Mouse (Mus musculus) stomach, embryonic 14.5 days (tissue): ENCODE results near the gene Mcfd2. TPM values are rescaled to one million over a fixed set of nuclear protein-coding genes. Genes with fewer than 3 reads are reported as not detected.

Experiments used
- ATAC-seq: fragments of 200-750 bp; cut with Nextera tagmentation; 2 replicates; pipeline ENCODE4 v1.8.0; 2017; ENCODE audit warnings: low read depth, moderate TSS enrichment; ENCODE audit not compliant: insufficient number of reproducible peaks, insufficient read depth, low FRiP score
- H3K27ac ChIP-seq: fragments of 300-500 bp; sonication (generic); 2 replicates; pipeline ENCODE4 v1.5.1; 2014; ENCODE audit warnings: mild to moderate bottlenecking, low read length, moderate library complexity, mixed read lengths
- H3K27me3 ChIP-seq: fragments of 300-500 bp; sonication (generic); 2 replicates; pipeline ENCODE4 v1.6.1; 2014; ENCODE audit warnings: low read length, control low read depth, mixed read lengths; ENCODE audit not compliant: control insufficient read depth, insufficient read depth
- H3K36me3 ChIP-seq: fragments of 300-500 bp; sonication (generic); 2 replicates; pipeline ENCODE4 v1.6.1; 2014; ENCODE audit warnings: mild to moderate bottlenecking, control low read depth, low read length, moderate library complexity, mixed read lengths; ENCODE audit not compliant: control insufficient read depth, insufficient read depth
- H3K4me1 ChIP-seq: fragments of 300-500 bp; sonication (generic); 2 replicates; pipeline ENCODE4 v1.6.1; 2014; ENCODE audit warnings: low read length, control low read depth, mixed read lengths; ENCODE audit not compliant: control insufficient read depth, insufficient read depth
- H3K4me2 ChIP-seq: fragments of 300-500 bp; sonication (generic); replicated peaks from 2 replicates; pipeline ENCODE4 v1.6.1; 2014; ENCODE audit warnings: low read depth, low read length, control low read depth
- H3K4me3 ChIP-seq: fragments of 300-500 bp; sonication (generic); 2 replicates; pipeline ENCODE4 v1.5.1; 2014; ENCODE audit warnings: low read depth, low read length, control low read depth
- H3K9ac ChIP-seq: fragments of 300-500 bp; sonication (generic); replicated peaks from 2 replicates; pipeline ENCODE4 v1.6.1; 2014; ENCODE audit warnings: low read depth, mild to moderate bottlenecking, control low read depth, low read length, moderate library complexity, mixed read lengths
- H3K9me3 ChIP-seq: fragments of 300-500 bp; sonication (generic); 2 replicates; pipeline ENCODE4 v1.6.1; 2016; ENCODE audit warnings: low read depth, low read length, control low read depth; ENCODE audit not compliant: control insufficient read depth
- WGBS: fragments of 180-500 bp; shearing (Covaris S2); extraction: QIAGEN DNeasy Blood & Tissue Kit; methylation state at CpG from one replicate; pipeline ENCODE4 v1.1.7; 2014; 5-methylcytosine and 5-hydroxymethylcytosine counted together
- polyA plus RNA-seq: library from polyadenylated mRNA; unstranded; fragments of >200 nt; fragmentation: Nextera tagmentation; extraction: Ambion mirVana; gene quantifications from 2 replicates; pipeline ENCODE4 v1.2.1, GENCODE M21; 2014

Gene Mcfd2
- 82.6 and 93.6 TPM in 2 replicates for polyA plus RNA-seq

- WGBS, result under 1% methylated on average over 41 of the region's 41 CpGs
- peak within 1 kb of the TSS; percentile 96 for H3K9ac ChIP-seq
- H3K36me3 ChIP-seq, result no peaks in the 10 kb centered on the region
- H3K4me2 ChIP-seq, result peak within 1 kb of the TSS; percentile 85
- H3K4me3 ChIP-seq, result peak within 1 kb of the TSS; percentile 87
- H3K27ac ChIP-seq, result peak within 1 kb of the TSS; percentile 70
- H3K4me1 ChIP-seq, result peaks cover 8% of the 10 kb centered on the region
- ATAC-seq, result peak; percentile 97
- no peaks in the 10 kb centered on the region; the same call in 1 of the 2 replicates for H3K9me3 ChIP-seq
- no peaks in the 10 kb centered on the region for H3K27me3 ChIP-seq
Observed at GRCm38 (mm10) chr17:87265792-87266186, at the start of gene Mcfd2. Gene Mcfd2, minus strand, starts transcription at chr17:87265935.

- Histone ChIP-seq H3K4me1 (peaks cover 16% of the 10 kb centered on the region; the same call in 1 of the 2 replicates), H3K9me3 (no peaks in the 10 kb centered on the region), H3K4me2 (no peak overlapping the region), H3K36me3 (no peaks in the 10 kb centered on the region), H3K9ac (no peak overlapping the region), H3K4me3 (no peak overlapping the region), H3K27me3 (no peaks in the 10 kb centered on the region), H3K27ac (no peak overlapping the region)
- 6% methylated on average over 9 of the region's 9 CpGs for WGBS
- ATAC-seq, result peak; percentile 59
Observed at GRCm38 (mm10) chr17:87315021-87315531, 49.3 kb upstream of the Mcfd2 start.

GRCm38 (mm10) chr17:87314530-87314946, 48.8 kb upstream of the Mcfd2 start:
- Histone ChIP-seq H3K27ac (no peak overlapping the region), H3K4me1 (peaks cover 16% of the 10 kb centered on the region; the same call in 1 of the 2 replicates), H3K27me3 (no peaks in the 10 kb centered on the region), H3K36me3 (no peaks in the 10 kb centered on the region), H3K9me3 (no peaks in the 10 kb centered on the region), H3K9ac (no peak overlapping the region), H3K4me3 (no peak overlapping the region), H3K4me2 (no peak overlapping the region)
- peak; percentile 21; the same call in 1 of the 2 replicates for ATAC-seq
- WGBS, result 60% methylated on average over 5 of the region's 5 CpGs

- H3K4me3 ChIP-seq, result no peak overlapping the region
- ATAC-seq, result no peak
- H3K27ac ChIP-seq, result no peak overlapping the region
- peaks cover 16% of the 10 kb centered on the region; the same call in 1 of the 2 replicates for H3K4me1 ChIP-seq
- no peaks in the 10 kb centered on the region for H3K27me3 ChIP-seq
- WGBS, result 79% methylated on average over 8 of the region's 8 CpGs
- H3K9me3 ChIP-seq, result no peaks in the 10 kb centered on the region
- no peaks in the 10 kb centered on the region for H3K36me3 ChIP-seq
- no peak overlapping the region for H3K9ac ChIP-seq
- H3K4me2 ChIP-seq, result no peak overlapping the region
Observed at GRCm38 (mm10) chr17:87314121-87314520, 48.4 kb upstream of the Mcfd2 start.

GRCm38 (mm10) chr17:87312924-87313870, 47.5 kb upstream of the Mcfd2 start:
- 39% methylated on average over 18 of the region's 18 CpGs for WGBS
- Histone ChIP-seq H3K36me3 (no peaks in the 10 kb centered on the region), H3K4me2 (peak overlapping the region; percentile 27), H3K4me1 (peaks cover 16% of the 10 kb centered on the region; the same call in 1 of the 2 replicates), H3K9me3 (no peaks in the 10 kb centered on the region), H3K4me3 (no peak overlapping the region), H3K27ac (no peak overlapping the region), H3K9ac (no peak overlapping the region), H3K27me3 (no peaks in the 10 kb centered on the region)
- no peak for ATAC-seq

- WGBS, result 69% methylated on average over 12 of the region's 12 CpGs
- H3K4me2 ChIP-seq, result no peak overlapping the region
- no peak overlapping the region for H3K4me3 ChIP-seq
- peaks cover 16% of the 10 kb centered on the region; the same call in 1 of the 2 replicates for H3K4me1 ChIP-seq
- H3K27me3 ChIP-seq, result no peaks in the 10 kb centered on the region
- no peaks in the 10 kb centered on the region for H3K9me3 ChIP-seq
- no peak overlapping the region for H3K27ac ChIP-seq
- H3K36me3 ChIP-seq, result no peaks in the 10 kb centered on the region
- ATAC-seq, result no peak
- no peak overlapping the region for H3K9ac ChIP-seq
Observed at GRCm38 (mm10) chr17:87312351-87312750, 46.6 kb upstream of the Mcfd2 start.

GRCm38 (mm10) chr17:87310497-87310896, 44.8 kb upstream of the Mcfd2 start:
- Histone ChIP-seq H3K4me2 (no peak overlapping the region), H3K27me3 (no peaks in the 10 kb centered on the region), H3K36me3 (no peaks in the 10 kb centered on the region), H3K9me3 (no peaks in the 10 kb centered on the region), H3K9ac (no peak overlapping the region), H3K27ac (no peak overlapping the region), H3K4me1 (peaks cover 16% of the 10 kb centered on the region; the same call in 1 of the 2 replicates), H3K4me3 (no peak overlapping the region)
- no peak for ATAC-seq
- 90% methylated on average over 7 of the region's 7 CpGs for WGBS

- no peaks in the 10 kb centered on the region for H3K27me3 ChIP-seq
- no peaks in the 10 kb centered on the region for H3K9me3 ChIP-seq
- no peaks in the 10 kb centered on the region for H3K36me3 ChIP-seq
- no peak overlapping the region for H3K4me2 ChIP-seq
- H3K27ac ChIP-seq, result no peak overlapping the region
- no peak overlapping the region for H3K4me3 ChIP-seq
- H3K4me1 ChIP-seq, result peaks cover 6% of the 10 kb centered on the region; the same call in 1 of the 2 replicates
- H3K9ac ChIP-seq, result no peak overlapping the region
- ATAC-seq, result no peak
- WGBS, result 76% methylated on average over 12 of the region's 12 CpGs
Observed at GRCm38 (mm10) chr17:87309073-87309788, 43.5 kb upstream of the Mcfd2 start.
